ENCODE assay signal across 9 mouse cellular contexts in genomic region chr7:61877311-61878065, GRCm38 (mm10).
DNase-seq lines count a peak whose midpoint lies in the region; ATAC-seq and TF ChIP-seq lines count a peak whose summit lies in the region.
"Had no signal": no experiment of that assay in that cellular context is flagged by ENCODE, and none has a peak within 500 bp of the region (broad histone marks: within the 10 kb centered on the region; RNA-seq: fewer than 3 reads in every experiment).

No protein-coding gene starts in this region.

- H3K9ac ChIP-seq in midbrain, embryonic 11.5 days (ENCODE audit: low read length): no peak overlapping the region
- no peak overlapping the region for H3K9ac ChIP-seq in midbrain, embryonic 16.5 days (ENCODE audit: low read depth, low read length)
- H3K9ac ChIP-seq: stomach, embryonic 15.5 days had no signal

- H3K36me3 ChIP-seq in midbrain, embryonic 11.5 days (ENCODE audit: control insufficient read depth, insufficient read depth, low read length): no peaks in the 10 kb centered on the region
- no peaks in the 10 kb centered on the region for H3K36me3 ChIP-seq in midbrain, embryonic 10.5 days
- no peaks in the 10 kb centered on the region for H3K36me3 ChIP-seq in midbrain, embryonic 16.5 days (ENCODE audit: control insufficient read depth, insufficient read depth, low read length)
- H3K36me3 ChIP-seq: stomach, embryonic 15.5 days had no signal

- no peaks in the 10 kb centered on the region for H3K4me1 ChIP-seq in midbrain, embryonic 11.5 days (ENCODE audit: control insufficient read depth, insufficient read depth, low read length)
- peaks cover 3% of the 10 kb centered on the region; the same call in 1 of the 2 replicates for H3K4me1 ChIP-seq in midbrain, embryonic 10.5 days
- H3K4me1 ChIP-seq in embryonic fibroblast, embryonic 13.5 days (ENCODE audit: control insufficient read depth, insufficient read depth, low read length): no peaks in the 10 kb centered on the region; the same call in 1 of the 2 replicates
- H3K4me1 ChIP-seq in midbrain, embryonic 16.5 days (ENCODE audit: control insufficient read depth, insufficient read depth, low read length): peaks cover 6% of the 10 kb centered on the region; the same call in 1 of the 2 replicates
- H3K4me1 ChIP-seq: stomach, embryonic 15.5 days had no signal

- H3K27me3 ChIP-seq in midbrain, embryonic 11.5 days (ENCODE audit: control insufficient read depth, insufficient read depth, low read length): no peaks in the 10 kb centered on the region
- H3K27me3 ChIP-seq in midbrain, embryonic 10.5 days (ENCODE audit: low read depth, poor library complexity, severe bottlenecking): no peaks in the 10 kb centered on the region
- no peaks in the 10 kb centered on the region for H3K27me3 ChIP-seq in midbrain, embryonic 16.5 days (ENCODE audit: control insufficient read depth, insufficient read depth, low read depth, low read length)
- H3K27me3 ChIP-seq: stomach, embryonic 15.5 days had no signal

- H3K4me2 ChIP-seq in midbrain, embryonic 11.5 days: no peak overlapping the region
- peak overlapping the region; percentile 26; the same call in 1 of the 2 replicates for H3K4me2 ChIP-seq in midbrain, embryonic 16.5 days (ENCODE audit: low read length)
- H3K4me2 ChIP-seq: stomach, embryonic 15.5 days had no signal

- H3K27ac ChIP-seq in midbrain, embryonic 11.5 days (ENCODE audit: low read depth, low read length): no peak overlapping the region
- H3K27ac ChIP-seq in midbrain, embryonic 10.5 days (replicated peaks): no peak overlapping the region
- H3K27ac ChIP-seq in embryonic fibroblast, embryonic 13.5 days (ENCODE audit: insufficient read depth, low read length): peak overlapping the region; percentile 25; the same call in 1 of the 2 replicates
- H3K27ac ChIP-seq in midbrain, embryonic 16.5 days (ENCODE audit: low read length): peak overlapping the region; percentile 86
- H3K27ac ChIP-seq: stomach, embryonic 15.5 days had no signal

- WGBS in midbrain, embryonic 11.5 days: 50% methylated on average over 2 of the region's 2 CpGs
- WGBS in midbrain, embryonic 10.5 days: 56% methylated on average over 2 of the region's 2 CpGs
- WGBS in midbrain, embryonic 16.5 days: 46% methylated on average over 2 of the region's 2 CpGs

- H3K9me3 ChIP-seq in midbrain, embryonic 11.5 days (ENCODE audit: control insufficient read depth, low read length): no peaks in the 10 kb centered on the region
- H3K9me3 ChIP-seq in midbrain, embryonic 10.5 days (replicated peaks): peaks cover 19% of the 10 kb centered on the region; the same call in 1 of the 2 replicates
- no peaks in the 10 kb centered on the region for H3K9me3 ChIP-seq in midbrain, embryonic 16.5 days (replicated peaks; ENCODE audit: control insufficient read depth, low read length, poor library complexity, severe bottlenecking)
- H3K9me3 ChIP-seq: stomach, embryonic 15.5 days had no signal

- peak; percentile 81 for ATAC-seq in midbrain, embryonic 11.5 days (ENCODE audit: low FRiP score)
- ATAC-seq in midbrain, embryonic 16.5 days: peak; percentile 96

- TF ChIP-seq CTCF in embryonic fibroblast, embryonic 13.5 days (IDR thresholded peaks at IDR 0.05; ENCODE audit: borderline replicate concordance, insufficient read depth, low read length): no peak

- no peak overlapping the region for H3K4me3 ChIP-seq in midbrain, embryonic 11.5 days (ENCODE audit: low read depth, low read length)
- no peak overlapping the region for H3K4me3 ChIP-seq in midbrain, embryonic 10.5 days
- H3K4me3 ChIP-seq in embryonic fibroblast, embryonic 13.5 days (ENCODE audit: insufficient read depth, low read length): no peak overlapping the region
- no peak overlapping the region for H3K4me3 ChIP-seq in midbrain, embryonic 16.5 days (ENCODE audit: low read depth, low read length)
- H3K4me3 ChIP-seq: stomach, embryonic 15.5 days had no signal

- no peak for TF ChIP-seq POLR2A in embryonic fibroblast, embryonic 13.5 days (IDR thresholded peaks at IDR 0.05; ENCODE audit: low read depth, low read length)

- no peak for DNase-seq in midbrain, embryonic 11.5 days (ENCODE audit: low spot score, missing footprints)
- no peak for DNase-seq in midbrain, embryonic 10.5 days (ENCODE audit: low spot score)
- DNase-seq in layer of hippocampus, adult 18-20 months (ENCODE audit: low spot score in 2 of 2): peak; percentile 73 to 90
- DNase-seq in heart, adult 8-10 months (ENCODE audit: low spot score): no peak
- no peak for DNase-seq in ovary, postnatal 10 days (ENCODE audit: low spot score)
- DNase-seq in urinary bladder, postnatal 4 days (ENCODE audit: low spot score in 2 of 2): no peak

Comparison
In these comparisons a context has a peak if more than half of its experiments do, and no peak if none do; other contexts are left out.
1. H3K27ac ChIP-seq: peak in embryonic fibroblast, embryonic 13.5 days (single experiment) and midbrain, embryonic 16.5 days (single experiment); none in midbrain, embryonic 11.5 days (single experiment) and midbrain, embryonic 10.5 days (single experiment).
2. DNase-seq: peak in layer of hippocampus, adult 18-20 months (2 of 2); none in midbrain, embryonic 11.5 days (single experiment), midbrain, embryonic 10.5 days (single experiment), heart, adult 8-10 months (single experiment), ovary, postnatal 10 days (single experiment) and urinary bladder, postnatal 4 days (0 of 2).